Mouse (Mus musculus): ENCODE measurements at regions not wholly inside any gene's neighbourhood (a gene's known extent, or its start where the extent isn't known, plus 50 kb on each side); places are given as distances from the start of the nearest gene placed in this dataset.

- no peak for DNase-seq (ENCODE audit: low read depth in 2 of 2, low spot score in 2 of 2)
Measured at GRCm38 (mm10) chr9:122617793-122618192, 129.4 kb upstream of the Topaz1 start.

DNA sequence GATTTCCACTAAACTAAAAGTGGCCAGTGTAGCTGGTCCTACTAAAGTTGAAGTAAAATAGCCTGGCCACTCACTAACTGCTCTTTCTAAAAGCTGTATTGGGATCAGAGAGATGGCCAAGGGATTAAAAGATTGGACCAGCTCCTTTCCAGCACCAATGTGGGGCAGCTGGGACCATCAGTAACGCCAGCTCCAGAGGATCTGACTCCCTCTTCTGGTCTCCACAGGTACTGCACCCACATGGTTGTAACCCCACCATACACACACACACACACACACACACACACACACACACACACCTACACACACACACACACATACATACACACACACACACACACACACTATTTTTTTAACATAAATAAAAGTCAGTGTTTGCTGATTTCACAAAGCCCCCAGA, 122.1 kb upstream of the Topaz1 start:
- DNase-seq (ENCODE audit: low read depth in 2 of 2, low spot score in 2 of 2) = no peak

DNA sequence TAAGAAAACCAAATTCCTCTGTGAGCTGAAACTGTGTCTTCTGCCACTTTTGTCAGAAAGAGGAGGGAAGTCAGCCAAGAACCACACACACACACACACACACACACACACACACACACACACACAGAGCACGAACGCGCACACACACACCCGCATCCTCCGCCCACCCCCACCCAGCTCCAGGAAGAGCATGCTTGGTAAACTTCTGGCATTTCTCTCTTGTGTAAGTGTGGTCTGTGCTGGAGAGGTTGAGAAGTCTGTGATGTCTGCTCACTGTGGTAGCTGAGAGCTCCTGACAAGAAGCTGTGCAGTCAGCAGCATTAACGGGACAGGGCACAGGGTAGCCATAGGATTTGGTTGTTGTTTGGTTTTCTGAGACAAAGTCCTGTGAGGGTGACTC, 120.8 kb upstream of the Topaz1 start:
- DNase-seq (ENCODE audit: low read depth in 2 of 2, low spot score in 2 of 2) = no peak

- DNase-seq (ENCODE audit: low read depth in 2 of 2, low spot score in 2 of 2) = no peak
Measured at GRCm38 (mm10) chr9:122629171-122629904, 117.8 kb upstream of the Topaz1 start.

- no peak for DNase-seq (ENCODE audit: low read depth in 2 of 2, low spot score in 2 of 2)
Measured at GRCm38 (mm10) chr9:122631793-122632192, 115.4 kb upstream of the Topaz1 start.

- no peak for DNase-seq (ENCODE audit: low read depth in 2 of 2, low spot score in 2 of 2)
Measured at GRCm38 (mm10) chr9:122633484-122633883, 113.7 kb upstream of the Topaz1 start.

DNA sequence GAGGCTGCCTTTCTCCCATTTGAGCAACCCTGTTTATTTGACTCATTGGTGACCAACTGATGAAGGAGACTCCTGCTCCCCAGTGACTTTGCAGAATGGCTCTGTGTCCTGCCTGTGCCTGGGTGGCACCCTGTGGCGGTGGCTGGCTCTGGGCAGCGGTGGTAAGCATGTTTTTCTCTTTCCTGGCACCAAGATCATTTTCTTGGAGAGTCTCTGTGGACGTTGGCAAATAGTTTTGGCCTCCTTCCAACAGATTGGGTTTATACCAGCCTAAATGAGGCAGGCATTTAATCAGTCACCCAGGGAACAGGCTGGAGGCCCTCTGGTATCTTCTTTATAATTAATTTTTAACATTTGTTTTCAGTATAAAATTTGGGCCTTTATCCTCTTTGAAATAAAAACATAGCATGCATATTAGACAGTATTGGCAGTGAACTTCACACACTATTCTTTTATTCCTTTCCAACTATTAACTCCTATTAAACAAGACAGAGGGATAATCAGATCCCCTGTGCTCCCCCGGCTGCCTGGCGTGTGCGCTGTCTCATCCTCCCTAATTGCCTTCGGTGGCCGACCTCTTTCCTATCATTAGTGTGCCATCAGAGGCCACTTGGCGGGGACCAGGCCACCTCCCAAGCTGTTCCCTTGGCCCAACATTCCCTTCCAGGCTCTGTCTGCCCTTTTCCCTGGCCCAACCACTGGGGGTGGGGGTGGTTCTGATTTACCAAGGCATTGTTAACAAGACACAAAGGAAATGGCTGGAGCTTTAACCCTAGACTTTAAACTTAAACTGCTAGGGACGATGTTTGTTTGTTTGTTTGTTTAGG, 111.8 kb upstream of the Topaz1 start:
- DNase-seq (ENCODE audit: low read depth in 2 of 2, low spot score in 2 of 2) = no peak

- DNase-seq (ENCODE audit: low read depth in 2 of 2, low spot score in 2 of 2) = no peak
Measured at GRCm38 (mm10) chr9:122637591-122637990, 109.6 kb upstream of the Topaz1 start.

DNA sequence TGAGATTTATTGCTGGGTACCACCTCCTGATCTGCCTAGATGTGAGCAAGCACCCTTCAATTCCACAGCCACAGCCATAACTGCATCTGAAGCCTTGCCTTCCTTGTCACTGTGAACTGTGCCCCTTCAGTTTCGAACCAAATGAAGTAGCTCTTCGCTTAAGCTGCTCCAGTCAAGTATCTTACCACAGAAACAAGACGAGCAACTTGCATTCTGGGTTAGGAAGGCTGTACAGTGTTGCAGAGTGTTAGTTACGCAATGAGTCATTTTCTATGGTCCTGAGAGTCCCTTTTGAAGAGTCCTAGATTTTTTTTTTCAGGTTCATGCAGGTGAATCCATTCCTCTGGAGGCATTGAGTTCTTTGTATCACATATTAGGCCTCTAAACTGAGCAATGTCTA, 107.9 kb upstream of the Topaz1 start:
- DNase-seq (ENCODE audit: low read depth in 2 of 2, low spot score in 2 of 2) = no peak

GRCm38 (mm10) chr9:122642913-122643312, 104.2 kb upstream of the Topaz1 start:
- DNase-seq (ENCODE audit: low read depth in 2 of 2, low spot score in 2 of 2) = no peak

GRCm38 (mm10) chr9:122645569-122645968, 101.6 kb upstream of the Topaz1 start:
- no peak for DNase-seq (ENCODE audit: low read depth in 2 of 2, low spot score in 2 of 2)

DNA sequence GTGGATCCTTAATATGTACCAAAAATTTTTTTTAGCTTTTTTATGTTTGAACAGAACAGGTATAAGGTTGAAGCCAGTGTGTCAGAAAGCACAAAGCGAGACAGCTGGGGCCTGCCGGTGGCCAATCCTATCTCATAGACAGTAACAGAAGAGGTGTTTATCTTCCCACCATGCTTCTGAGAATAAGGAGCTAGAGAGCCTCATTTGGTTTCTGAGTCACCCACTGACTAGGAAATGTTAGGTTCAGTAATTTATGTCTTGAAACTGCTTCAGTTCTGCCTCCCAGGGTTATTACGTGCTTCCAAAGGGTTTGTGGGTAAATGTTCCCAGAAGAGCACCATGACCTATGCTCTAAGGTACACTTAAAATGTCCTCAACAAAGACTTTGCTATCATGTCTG, 96.3 kb upstream of the Topaz1 start:
- DNase-seq (ENCODE audit: low read depth in 2 of 2, low spot score in 2 of 2) = no peak

DNA sequence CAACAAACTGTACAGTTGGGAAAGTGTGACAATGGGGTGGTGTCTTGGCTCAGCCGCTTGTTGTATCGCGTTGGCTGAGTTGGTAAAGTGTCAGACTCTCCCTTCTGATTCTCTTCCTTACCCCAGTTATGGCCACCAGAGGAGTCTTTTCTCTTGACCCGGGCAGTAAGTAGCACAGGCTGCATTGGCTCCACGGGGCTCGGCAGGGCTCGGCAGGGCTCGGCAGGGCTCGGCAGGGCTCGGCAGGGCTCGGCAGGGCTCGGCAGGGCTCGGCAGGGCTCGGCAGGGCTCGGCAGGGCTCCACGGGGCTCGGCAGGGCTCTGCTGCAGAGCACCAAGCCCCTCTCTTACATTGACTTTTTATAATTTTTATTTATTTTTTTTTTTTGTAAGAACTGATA, 91.6 kb upstream of the Topaz1 start:
- peak; percentile 10 to 11 for DNase-seq (ENCODE audit: low read depth in 2 of 2, low spot score in 2 of 2)

DNA sequence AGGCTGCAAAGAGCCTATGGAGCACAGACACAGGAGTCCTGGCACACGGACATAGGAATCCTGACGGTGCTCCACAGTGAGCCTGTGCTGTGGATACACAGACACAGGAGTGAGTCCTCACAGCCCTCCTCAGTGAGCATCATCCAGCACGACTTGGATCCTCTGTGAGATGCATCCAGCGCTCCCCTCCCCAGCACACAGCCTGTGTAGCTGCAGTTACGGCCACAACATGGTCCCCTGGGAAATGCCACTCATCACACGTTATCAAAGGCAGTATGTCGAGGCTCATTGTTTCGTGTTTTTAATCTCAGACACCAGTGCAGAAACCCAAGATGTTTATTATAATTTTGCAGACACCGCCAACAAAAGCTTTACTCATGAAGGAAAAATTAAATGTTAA, 87.1 kb upstream of the Topaz1 start:
- DNase-seq (ENCODE audit: low read depth in 2 of 2, low spot score in 2 of 2) = no peak

DNA sequence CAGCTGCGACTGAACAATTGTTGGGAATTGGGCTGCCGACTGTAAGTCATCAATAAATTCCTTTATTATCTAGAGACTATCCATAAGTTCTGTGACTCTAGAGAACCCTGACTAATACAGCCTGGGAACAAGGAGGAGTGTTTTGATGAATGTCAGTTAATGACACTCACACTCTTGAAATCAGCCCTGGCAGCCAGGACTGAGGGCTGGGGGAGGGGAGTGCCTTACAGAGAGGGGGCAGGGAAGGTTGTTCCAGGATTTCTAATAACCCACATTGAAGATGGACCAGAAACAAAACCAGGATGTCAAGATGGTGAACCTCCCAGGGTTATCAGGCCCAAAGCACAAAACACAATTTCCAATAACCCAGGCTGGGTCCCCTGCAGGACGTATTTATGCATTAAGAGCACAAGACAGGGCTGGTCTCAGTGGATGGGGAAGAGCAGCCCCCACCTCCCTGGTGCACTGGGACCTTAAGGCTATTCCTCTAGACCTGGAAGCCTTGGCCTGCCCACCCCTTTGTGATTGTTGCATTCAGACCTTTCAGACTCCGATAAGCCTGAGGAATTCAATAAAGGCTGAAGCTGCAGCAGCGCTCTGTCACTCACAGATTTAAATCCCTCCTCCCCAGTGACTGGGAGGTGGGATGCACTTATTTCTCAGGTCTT, 80.0 kb upstream of the Topaz1 start:
- no peak for DNase-seq (ENCODE audit: low read depth in 2 of 2, low spot score in 2 of 2)

- DNase-seq (ENCODE audit: low read depth in 2 of 2, low spot score in 2 of 2) = no peak
Measured at GRCm38 (mm10) chr9:122667646-122667981, 79.5 kb upstream of the Topaz1 start.

DNA sequence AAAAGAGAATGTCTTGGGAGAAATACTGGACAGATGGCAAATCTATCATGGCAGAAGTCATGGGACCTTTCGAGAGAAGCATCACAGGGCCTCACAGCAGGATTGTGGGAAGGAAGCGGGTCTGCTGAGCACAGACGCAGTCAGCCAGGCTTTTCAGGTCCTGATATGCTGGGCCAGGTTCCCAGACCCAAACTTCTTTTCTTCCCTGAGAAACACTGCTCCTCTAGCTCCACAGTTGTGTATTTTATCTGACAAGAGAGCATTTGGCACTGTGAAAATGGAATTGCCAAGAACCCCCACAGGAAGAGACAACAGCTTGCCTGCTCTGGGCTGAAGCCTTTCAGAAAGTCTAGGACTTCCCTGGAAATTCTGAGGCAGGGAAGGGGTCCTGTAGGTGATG, 73.4 kb upstream of the Topaz1 start:
- no peak for DNase-seq (ENCODE audit: low read depth in 2 of 2, low spot score in 2 of 2)

DNA sequence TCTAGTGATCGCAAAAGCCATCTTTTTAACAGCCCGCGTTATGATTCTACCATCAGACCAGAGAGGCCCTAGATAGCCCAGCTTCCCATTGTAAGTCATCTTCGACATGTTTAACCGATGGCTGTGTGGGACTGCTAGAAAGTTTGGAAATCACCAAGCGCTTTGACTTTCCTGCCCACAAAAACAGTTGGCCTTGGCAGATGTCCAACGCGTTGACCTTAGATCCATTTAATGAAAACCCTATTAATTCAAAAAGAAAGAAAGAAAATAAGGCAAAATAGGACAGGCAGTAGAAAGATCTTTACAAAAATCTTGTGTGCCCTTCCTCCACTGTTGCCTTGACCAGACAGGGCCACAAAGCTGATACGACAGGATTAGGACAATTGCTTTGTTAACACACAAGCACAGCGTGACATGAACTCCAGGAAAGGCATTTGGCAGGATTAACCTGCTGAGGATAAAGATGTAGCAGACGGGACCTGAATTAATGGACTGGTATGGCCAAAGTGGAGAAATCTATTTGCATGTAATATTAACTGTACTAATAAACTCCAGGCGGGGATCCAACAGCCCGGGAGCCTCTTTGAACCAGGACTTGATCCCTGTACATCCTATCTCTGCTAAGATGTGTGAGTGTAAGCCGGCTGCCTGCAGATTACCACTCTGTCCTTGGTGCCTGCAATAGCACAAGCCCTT, 69.0 kb upstream of the Topaz1 start:
- DNase-seq (ENCODE audit: low read depth in 2 of 2, low spot score in 2 of 2) = no peak

DNA sequence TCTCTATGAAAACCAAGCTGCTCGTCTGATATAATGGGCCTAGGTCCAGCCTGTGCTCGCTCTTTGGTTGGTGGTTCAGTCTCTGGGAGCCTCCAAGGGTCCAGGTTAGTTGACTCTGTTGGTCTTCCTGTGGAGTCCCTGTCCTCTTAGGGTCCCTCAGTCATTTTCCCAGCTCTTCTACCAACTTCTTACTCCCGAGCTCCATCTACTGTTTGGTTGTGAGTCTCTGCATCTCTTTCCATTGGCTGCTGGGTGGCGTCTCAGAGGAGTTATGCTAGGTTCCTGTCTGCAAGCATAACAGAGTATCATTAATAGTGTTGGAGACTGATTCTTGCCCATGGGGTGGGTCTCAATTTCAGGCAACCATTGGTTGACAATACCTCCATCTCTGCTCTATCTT, 60.0 kb upstream of the Topaz1 start:
- DNase-seq (ENCODE audit: low read depth in 2 of 2, low spot score in 2 of 2) = no peak

GRCm38 (mm10) chr9:122691879-122692278, 55.3 kb upstream of the Topaz1 start:
- DNase-seq (ENCODE audit: low read depth in 2 of 2, low spot score in 2 of 2) = no peak

- DNase-seq (ENCODE audit: low read depth in 2 of 2, low spot score in 2 of 2) = no peak
Measured at GRCm38 (mm10) chr9:122695724-122696123, 51.4 kb upstream of the Topaz1 start.
